In genomic region chr4:127021151-127021945, GRCm38 (mm10) we compare ENCODE assay signal across 8 mouse cellular contexts. TPM values are rescaled to one million over a fixed set of nuclear protein-coding genes. Genes with fewer than 3 reads are reported as not detected.
DNase-seq lines count a peak whose midpoint lies in the region; ATAC-seq and TF ChIP-seq lines count a peak whose summit lies in the region.

Gene Sfpq, plus strand, starts transcription at chr4:127021324.

- H3K9me3 ChIP-seq in forebrain, embryonic 10.5 days: no peaks in the 10 kb centered on the region
- H3K9me3 ChIP-seq in heart, embryonic 15.5 days (replicated peaks): no peaks in the 10 kb centered on the region
- H3K9me3 ChIP-seq in liver, embryonic 14.5 days (ENCODE audit: control insufficient read depth, low read length): no peaks in the 10 kb centered on the region
- no peaks in the 10 kb centered on the region for H3K9me3 ChIP-seq in neural tube, embryonic 11.5 days (ENCODE audit: control insufficient read depth, low read length)
- H3K9me3 ChIP-seq in stomach, postnatal 0 days (ENCODE audit: control insufficient read depth, low read length): no peaks in the 10 kb centered on the region

- WGBS in forebrain, embryonic 10.5 days: under 1% methylated on average over 69 of the region's 87 CpGs
- 1% methylated on average over 66 of the region's 87 CpGs for WGBS in heart, embryonic 15.5 days
- WGBS in liver, embryonic 14.5 days (ENCODE audit: insufficient replicate concordance): under 1% methylated on average over 72 of the region's 87 CpGs
- WGBS in neural tube, embryonic 11.5 days: 0% methylated on average over 47 of the region's 87 CpGs
- under 1% methylated on average over 64 of the region's 87 CpGs for WGBS in stomach, postnatal 0 days

- peaks cover 31% of the 10 kb centered on the region for H3K4me1 ChIP-seq in forebrain, embryonic 10.5 days
- peaks cover 20% of the 10 kb centered on the region for H3K4me1 ChIP-seq in heart, embryonic 15.5 days (replicated peaks)
- H3K4me1 ChIP-seq in liver, embryonic 14.5 days (replicated peaks; ENCODE audit: control insufficient read depth in 2 of 2, insufficient read depth in 2 of 2, low read length in 1 of 2): peaks cover 11 to 23% of the 10 kb centered on the region in 2 experiments
- H3K4me1 ChIP-seq in neural tube, embryonic 11.5 days (ENCODE audit: control insufficient read depth, insufficient read depth, low read length): peaks cover 13% of the 10 kb centered on the region
- peaks cover 3% of the 10 kb centered on the region; the same call in 1 of the 2 replicates for H3K4me1 ChIP-seq in stomach, postnatal 0 days (replicated peaks; ENCODE audit: control insufficient read depth, insufficient read depth)

- H3K27me3 ChIP-seq in forebrain, embryonic 10.5 days (ENCODE audit: poor library complexity, severe bottlenecking): no peaks in the 10 kb centered on the region
- no peaks in the 10 kb centered on the region for H3K27me3 ChIP-seq in heart, embryonic 15.5 days
- H3K27me3 ChIP-seq in liver, embryonic 14.5 days (ENCODE audit: control insufficient read depth, insufficient read depth, low read length): no peaks in the 10 kb centered on the region
- no peaks in the 10 kb centered on the region for H3K27me3 ChIP-seq in neural tube, embryonic 11.5 days (ENCODE audit: control insufficient read depth, insufficient read depth, low read length)
- no peaks in the 10 kb centered on the region for H3K27me3 ChIP-seq in stomach, postnatal 0 days (ENCODE audit: control insufficient read depth, insufficient read depth, low read length)

- peak within 1 kb of the TSS; percentile 100 for H3K9ac ChIP-seq in heart, embryonic 15.5 days
- H3K9ac ChIP-seq in liver, embryonic 14.5 days (replicated peaks): peak within 1 kb of the TSS; percentile 97
- H3K9ac ChIP-seq in neural tube, embryonic 11.5 days (ENCODE audit: low read length): peak within 1 kb of the TSS; percentile 100
- peak within 1 kb of the TSS; percentile 100 for H3K9ac ChIP-seq in stomach, postnatal 0 days (ENCODE audit: low read length)

- peak; percentile 18 for TF ChIP-seq EP300 in liver, embryonic 14.5 days (IDR thresholded peaks at IDR 0.05; ENCODE audit: low read depth)
- TF ChIP-seq EP300 in stomach, postnatal 0 days (optimal IDR thresholded peaks at IDR 0.05): no peak

- TF ChIP-seq CTCF in liver, embryonic 14.5 days (IDR thresholded peaks at IDR 0.05; ENCODE audit: low read depth): 0 out of 2 replicates have a peak, but pooled peaks have one; percentile 16
- TF ChIP-seq CTCF in stomach, postnatal 0 days (IDR thresholded peaks at IDR 0.05; ENCODE audit: low read depth): no peak; the same call in 1 of the 2 replicates

- DNase-seq in CD8-positive naive resting alpha-beta T cell, adult 2 months (ENCODE audit: low read depth in 2 of 2, low spot score in 2 of 2): peak; percentile 99 to 100
- DNase-seq in c-Kit-positive CD71-negative TER-119-negative erythroid progenitor cells, embryonic 14.5 days (ENCODE audit: low read depth): peak; percentile 99
- DNase-seq in forebrain, embryonic 10.5 days (ENCODE audit: extremely low spot score, low spot score): peak; percentile 96
- DNase-seq in kidney, postnatal 25 days: peak; percentile 97 to 99
- peak; percentile 99 to 100 (median 99) for DNase-seq in liver, embryonic 14.5 days (ENCODE audit: low read depth in 3 of 3, low spot score in 3 of 3)
- DNase-seq in neural tube, embryonic 11.5 days (ENCODE audit: low spot score): peak; percentile 98
- DNase-seq in stomach, postnatal 0 days (ENCODE audit: low spot score): peak; percentile 96

- peak within 1 kb of the TSS; percentile 88 for H3K4me2 ChIP-seq in heart, embryonic 15.5 days
- peak within 1 kb of the TSS; percentile 98 for H3K4me2 ChIP-seq in liver, embryonic 14.5 days (ENCODE audit: low read depth)
- H3K4me2 ChIP-seq in neural tube, embryonic 11.5 days (ENCODE audit: low read depth): peak within 1 kb of the TSS; percentile 84
- peak within 1 kb of the TSS; percentile 86 for H3K4me2 ChIP-seq in stomach, postnatal 0 days (replicated peaks; ENCODE audit: low read depth)

- peak; percentile 95 for ATAC-seq in heart, embryonic 15.5 days (replicated peaks; ENCODE audit: insufficient number of reproducible peaks, insufficient read depth, low FRiP score, low read depth)
- ATAC-seq in liver, embryonic 14.5 days (ENCODE audit: insufficient read depth): peak; percentile 95
- ATAC-seq in neural tube, embryonic 11.5 days (ENCODE audit: insufficient read depth, low FRiP score, low TSS enrichment): peak; percentile 95
- ATAC-seq in stomach, postnatal 0 days (ENCODE audit: low FRiP score, low TSS enrichment): peak; percentile 97

- peak within 1 kb of the TSS; percentile 100 for H3K4me3 ChIP-seq in forebrain, embryonic 10.5 days
- peak within 1 kb of the TSS; percentile 74 for H3K4me3 ChIP-seq in heart, embryonic 15.5 days
- peak within 1 kb of the TSS; percentile 83 to 94 for H3K4me3 ChIP-seq in liver, embryonic 14.5 days (ENCODE audit: insufficient read depth in 1 of 2, low read depth in 2 of 2, low read length in 2 of 2)
- peak within 1 kb of the TSS; percentile 100 for H3K4me3 ChIP-seq in neural tube, embryonic 11.5 days (ENCODE audit: low read depth, low read length)
- peak within 1 kb of the TSS; percentile 100 for H3K4me3 ChIP-seq in stomach, postnatal 0 days (ENCODE audit: low read depth, low read length)

- peak within 1 kb of the TSS; percentile 100 for H3K27ac ChIP-seq in forebrain, embryonic 10.5 days
- H3K27ac ChIP-seq in heart, embryonic 15.5 days: peak within 1 kb of the TSS; percentile 99
- H3K27ac ChIP-seq in liver, embryonic 14.5 days: peak within 1 kb of the TSS; percentile 83
- peak within 1 kb of the TSS; percentile 97 for H3K27ac ChIP-seq in neural tube, embryonic 11.5 days (ENCODE audit: low read depth, low read length)
- peak within 1 kb of the TSS; percentile 99 for H3K27ac ChIP-seq in stomach, postnatal 0 days (replicated peaks)

- H3K36me3 ChIP-seq in forebrain, embryonic 10.5 days (replicated peaks): peaks cover 46% of the 10 kb centered on the region
- H3K36me3 ChIP-seq in heart, embryonic 15.5 days: peaks cover 27% of the 10 kb centered on the region
- peaks cover 41% of the 10 kb centered on the region for H3K36me3 ChIP-seq in liver, embryonic 14.5 days (replicated peaks; ENCODE audit: control insufficient read depth, insufficient read depth, low read depth)
- peaks cover 3% of the 10 kb centered on the region; the same call in 1 of the 2 replicates for H3K36me3 ChIP-seq in neural tube, embryonic 11.5 days (ENCODE audit: control insufficient read depth, insufficient read depth, low read length)
- peaks cover 5% of the 10 kb centered on the region; the same call in 1 of the 2 replicates for H3K36me3 ChIP-seq in stomach, postnatal 0 days (ENCODE audit: control insufficient read depth, insufficient read depth, low read length)

RNA-seq across cellular contexts. Expression of gene Sfpq, which starts in this region (rescaled TPM):
- 107 and 110 TPM in 2 replicates for polyA plus RNA-seq in forebrain, embryonic 10.5 days (2016; fragmentation: Nextera tagmentation; extraction: Ambion mirVana)
- polyA plus RNA-seq in heart, embryonic 15.5 days (2015; fragmentation: Nextera tagmentation; extraction: Ambion mirVana): 42.1 and 43.2 TPM in 2 replicates
- 36.8 and 89.3 TPM in 2 replicates for polyA plus RNA-seq in liver, embryonic 14.5 days (2012; rRNA removed)
- 34.6 and 35.5 TPM in 2 replicates for polyA plus RNA-seq in liver, embryonic 14.5 days (2014; fragmentation: Nextera tagmentation; extraction: Ambion mirVana)
- polyA plus RNA-seq in neural tube, embryonic 11.5 days (2014; fragmentation: Nextera tagmentation; extraction: Ambion mirVana): 155 and 163 TPM in 2 replicates
- 41.5 and 42.9 TPM in 2 replicates for polyA plus RNA-seq in stomach, postnatal 0 days (2015; fragmentation: Nextera tagmentation; extraction: Ambion mirVana)

Comparison
In these comparisons a context has a peak if more than half of its experiments do, and no peak if none do; other contexts are left out.
1. Peak in every context shown above with its lines: DNase-seq, ATAC-seq, H3K4me3 ChIP-seq and H3K27ac ChIP-seq.